Mouse (Mus musculus): ENCODE measurements around the gene Igfn1. TPM values are rescaled to one million over a fixed set of nuclear protein-coding genes. Genes with fewer than 3 reads are reported as not detected.

The Igfn1 gene
- total RNA-seq (2021) (not detected), polyA plus RNA-seq (2012; rRNA removed) (not detected in 2 replicates)
- long read RNA-seq: 0 reads

- Histone ChIP-seq H3K4me1 (ENCODE audit: control insufficient read depth, insufficient read depth, low read length) (no peaks in the 10 kb centered on the region; the same call in 1 of the 2 replicates), H3K79me2 (replicated peaks; ENCODE audit: control insufficient read depth, insufficient read depth, low read length) (no peaks in the 10 kb centered on the region), H3K27ac (no peak within 1 kb of the TSS), H3K9ac (ENCODE audit: low read depth, low read length) (no peak within 1 kb of the TSS), H3K36me3 (ENCODE audit: control insufficient read depth, insufficient read depth, low read length) (no peaks in the 10 kb centered on the region), H3K4me3 (no peak within 1 kb of the TSS), H3K27me3 (ENCODE audit: control insufficient read depth, insufficient read depth, low read length) (no peaks in the 10 kb centered on the region)
- DNase-seq: no peak
- 94% methylated on average over 3 of the region's 3 CpGs for WGBS
- no peak for TF ChIP-seq CTCF (IDR thresholded peaks at IDR 0.05)
- intact Hi-C loops (cut with DNase I): no loop called here
Observed at GRCm38 (mm10) chr1:136006292-136006748, at the start of gene Igfn1. Gene Igfn1, minus strand, starts transcription at chr1:136006342.

DNA sequence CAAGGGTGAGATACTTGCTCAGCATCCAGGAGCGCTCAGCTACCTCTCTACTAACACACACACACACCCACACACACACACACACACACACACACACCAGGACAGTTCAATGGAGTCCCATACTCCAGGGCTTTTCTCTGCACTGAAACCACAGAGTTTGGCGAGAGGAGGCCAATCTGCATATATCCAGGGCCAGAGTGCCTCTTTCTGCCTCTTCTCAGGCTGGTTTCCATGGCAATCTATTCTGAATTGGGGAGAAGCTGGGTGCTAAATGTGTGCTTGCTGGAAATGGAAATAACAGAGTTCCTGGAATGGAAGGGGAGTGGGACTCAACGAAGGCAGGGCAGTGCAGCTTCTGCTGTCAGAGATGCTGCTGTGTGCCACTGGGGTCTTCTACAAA lies 49.6 kb upstream of the Igfn1 start:
- no peak overlapping the region for H3K9ac ChIP-seq (ENCODE audit: low read depth, low read length)
- WGBS: 77% methylated on average over 3 of the region's 3 CpGs
- intact Hi-C loops (cut with DNase I): no loop called here
- TF ChIP-seq CTCF (IDR thresholded peaks at IDR 0.05): no peak
- no peak for TF ChIP-seq POLR2A (IDR thresholded peaks at IDR 0.05; ENCODE audit: insufficient read depth, low read depth, low read length)
- TF ChIP-seq EP300 (IDR thresholded peaks at IDR 0.05; ENCODE audit: insufficient read depth, low read depth, low read length): no peak
- H3K36me3 ChIP-seq (ENCODE audit: control insufficient read depth, insufficient read depth, low read length): no peaks in the 10 kb centered on the region
- H3K79me2 ChIP-seq (replicated peaks; ENCODE audit: control insufficient read depth, insufficient read depth, low read length): no peaks in the 10 kb centered on the region
- no peaks in the 10 kb centered on the region for H3K4me1 ChIP-seq (ENCODE audit: control insufficient read depth, insufficient read depth, low read length)
- H3K4me3 ChIP-seq: no peak overlapping the region
- no peak for DNase-seq
- H3K27me3 ChIP-seq (ENCODE audit: control insufficient read depth, insufficient read depth, low read length): peaks cover 4% of the 10 kb centered on the region; the same call in 1 of the 2 replicates
- H3K27ac ChIP-seq: no peak overlapping the region

DNA sequence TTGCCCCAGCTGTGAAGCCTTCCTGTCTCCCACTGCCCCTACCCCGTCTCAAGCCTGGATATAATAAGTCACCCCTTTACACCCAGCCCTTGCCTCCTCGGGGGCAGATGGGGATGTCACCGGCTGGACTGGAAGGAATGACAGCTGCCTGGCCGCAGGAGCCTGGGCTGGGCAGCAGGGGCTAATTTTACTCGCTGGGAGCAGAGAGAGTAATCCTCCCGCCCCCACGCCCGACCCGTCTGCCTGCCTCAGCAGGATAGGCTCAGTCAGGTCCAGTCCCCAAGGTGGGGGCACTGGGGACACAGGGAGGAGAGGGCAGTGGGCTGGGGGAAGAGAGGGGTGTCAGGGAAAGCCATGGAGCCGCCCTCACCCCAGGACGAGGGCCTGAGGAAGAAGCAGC lies 46.4 kb upstream of the Igfn1 start, which contains the start of gene Cacna1s:
Gene Cacna1s, plus strand, starts transcription at position 204 of the 400 bp plus-strand sequence.
- Histone ChIP-seq H3K9ac (ENCODE audit: low read depth, low read length) (no peak within 1 kb of the TSS), H3K36me3 (ENCODE audit: control insufficient read depth, insufficient read depth, low read length) (no peaks in the 10 kb centered on the region), H3K79me2 (replicated peaks; ENCODE audit: control insufficient read depth, insufficient read depth, low read length) (no peaks in the 10 kb centered on the region), H3K27ac (no peak within 1 kb of the TSS), H3K27me3 (ENCODE audit: control insufficient read depth, insufficient read depth, low read length) (peaks cover 6% of the 10 kb centered on the region), H3K4me1 (ENCODE audit: control insufficient read depth, insufficient read depth, low read length) (no peaks in the 10 kb centered on the region), H3K4me3 (no peak within 1 kb of the TSS)
- intact Hi-C loops (cut with DNase I): loop anchor here (5.0 kb wide), 2 partner anchors 160 to 405 kb away; partner anchors contain the start of gene Mroh3
- TF ChIP-seq EP300 (IDR thresholded peaks at IDR 0.05; ENCODE audit: insufficient read depth, low read depth, low read length) (no peak), POLR2A (IDR thresholded peaks at IDR 0.05; ENCODE audit: insufficient read depth, low read depth, low read length) (no peak), CTCF (IDR thresholded peaks at IDR 0.05) (no peak)
- no peak for DNase-seq
- WGBS: 45% methylated on average over 11 of the region's 11 CpGs

DNA sequence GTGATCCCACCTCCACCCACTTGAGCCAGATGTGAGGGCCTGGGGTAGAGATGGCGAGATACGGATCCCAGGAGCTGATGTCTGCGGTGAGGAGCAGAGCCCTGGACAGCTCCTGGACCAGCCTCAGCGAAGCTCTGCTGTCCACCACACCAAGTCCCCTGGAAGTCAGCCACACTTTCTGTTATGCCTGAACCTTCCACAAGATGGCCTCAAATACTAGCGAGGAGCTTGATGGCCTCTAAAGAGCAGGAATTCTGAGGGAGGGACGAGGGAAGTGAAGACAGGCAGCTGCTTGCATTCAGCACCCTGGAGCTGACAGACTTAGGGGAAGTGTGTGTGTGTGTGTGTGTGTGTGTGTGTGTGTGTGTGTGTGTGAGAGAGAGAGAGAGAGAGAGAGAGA lies 45.3 kb upstream of the Igfn1 start:
- WGBS: 2% methylated on average over 6 of the region's 6 CpGs
- peak; percentile 52 to 55 for DNase-seq
- intact Hi-C loops (cut with DNase I): loop anchor here (2.0 to 5.0 kb wide), 3 partner anchors 25 to 406 kb away; partner anchors contain the start of gene Mroh3
- H3K9ac ChIP-seq (ENCODE audit: low read depth, low read length): no peak overlapping the region
- H3K79me2 ChIP-seq (replicated peaks; ENCODE audit: control insufficient read depth, insufficient read depth, low read length): no peaks in the 10 kb centered on the region
- TF ChIP-seq POLR2A (IDR thresholded peaks at IDR 0.05; ENCODE audit: insufficient read depth, low read depth, low read length): no peak
- 0 out of 2 replicates have a peak, but pooled peaks have one; percentile 24 for TF ChIP-seq EP300 (IDR thresholded peaks at IDR 0.05; ENCODE audit: insufficient read depth, low read depth, low read length)
- TF ChIP-seq CTCF (IDR thresholded peaks at IDR 0.05): peak; percentile 72
- peaks cover 6% of the 10 kb centered on the region for H3K27me3 ChIP-seq (ENCODE audit: control insufficient read depth, insufficient read depth, low read length)
- no peaks in the 10 kb centered on the region for H3K4me1 ChIP-seq (ENCODE audit: control insufficient read depth, insufficient read depth, low read length)
- H3K4me3 ChIP-seq: no peak overlapping the region
- H3K36me3 ChIP-seq (ENCODE audit: control insufficient read depth, insufficient read depth, low read length): no peaks in the 10 kb centered on the region
- no peak overlapping the region for H3K27ac ChIP-seq

DNA sequence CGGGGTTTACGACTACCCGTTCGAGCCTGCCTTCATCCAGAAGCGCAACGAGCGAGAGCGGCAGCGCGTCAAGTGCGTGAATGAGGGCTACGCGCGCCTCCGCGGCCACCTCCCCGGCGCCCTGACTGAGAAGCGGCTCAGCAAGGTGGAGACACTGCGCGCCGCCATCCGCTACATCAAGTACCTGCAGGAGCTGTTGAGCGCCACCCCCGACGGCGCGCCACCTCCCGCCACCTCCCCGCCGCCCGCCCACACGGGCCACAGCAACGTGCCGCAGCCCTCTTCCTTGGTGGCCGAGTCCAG lies 44.8 kb upstream of the Igfn1 start:
- no peaks in the 10 kb centered on the region for H3K36me3 ChIP-seq (ENCODE audit: control insufficient read depth, insufficient read depth, low read length)
- H3K4me3 ChIP-seq: no peak overlapping the region
- no peaks in the 10 kb centered on the region for H3K79me2 ChIP-seq (replicated peaks; ENCODE audit: control insufficient read depth, insufficient read depth, low read length)
- H3K9ac ChIP-seq (ENCODE audit: low read depth, low read length): no peak overlapping the region
- WGBS: 3% methylated on average over 36 of the region's 36 CpGs
- peaks cover 6% of the 10 kb centered on the region for H3K27me3 ChIP-seq (ENCODE audit: control insufficient read depth, insufficient read depth, low read length)
- H3K4me1 ChIP-seq (ENCODE audit: control insufficient read depth, insufficient read depth, low read length): no peaks in the 10 kb centered on the region
- TF ChIP-seq POLR2A (IDR thresholded peaks at IDR 0.05; ENCODE audit: insufficient read depth, low read depth, low read length) (no peak), EP300 (IDR thresholded peaks at IDR 0.05; ENCODE audit: insufficient read depth, low read depth, low read length) (no peak), CTCF (IDR thresholded peaks at IDR 0.05) (no peak)
- intact Hi-C loops (cut with DNase I): loop anchor here (2.0 to 5.0 kb wide), 3 partner anchors 26 to 406 kb away; partner anchors contain the start of gene Mroh3
- no peak for DNase-seq
- no peak overlapping the region for H3K27ac ChIP-seq

DNA sequence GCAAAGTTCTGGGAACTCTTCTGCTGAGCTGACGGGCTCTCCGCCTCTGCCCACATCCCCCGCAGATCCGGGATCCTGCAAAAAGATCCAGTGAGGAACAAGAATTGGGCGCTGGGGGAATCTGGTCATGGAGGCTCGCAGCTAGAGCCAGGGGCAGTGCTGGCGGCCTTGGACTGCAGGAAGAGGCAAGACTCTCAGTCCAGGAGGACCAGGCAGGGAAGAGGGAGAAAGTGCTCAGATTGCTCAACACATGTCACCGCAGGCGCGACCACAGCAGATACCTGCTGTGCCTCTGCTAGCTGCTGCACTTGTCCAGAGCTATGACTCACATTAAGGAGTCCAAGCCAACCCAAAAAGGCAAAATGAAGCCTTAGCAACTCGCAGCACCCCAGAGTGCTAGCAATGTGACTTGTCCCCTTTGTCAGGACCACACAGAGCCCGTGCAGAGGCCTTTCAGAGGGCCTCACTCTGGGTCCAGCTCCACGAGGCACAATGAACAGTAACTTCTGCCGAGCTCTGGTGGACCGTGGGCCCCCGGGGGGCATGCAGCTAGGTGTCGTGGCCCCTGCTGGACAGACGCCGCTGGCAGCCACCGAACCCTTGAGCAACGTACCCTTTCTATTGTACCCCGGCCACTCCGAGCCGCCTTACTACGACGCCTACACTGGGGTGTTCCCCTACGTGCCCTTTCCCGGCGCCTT lies 44.3 kb upstream of the Igfn1 start, which contains the start of gene Ascl5:
Gene Ascl5, plus strand, starts transcription at position 493 of the 701 bp plus-strand sequence.
- TF ChIP-seq EP300 (IDR thresholded peaks at IDR 0.05; ENCODE audit: insufficient read depth, low read depth, low read length) (no peak), POLR2A (IDR thresholded peaks at IDR 0.05; ENCODE audit: insufficient read depth, low read depth, low read length) (no peak), CTCF (IDR thresholded peaks at IDR 0.05) (no peak)
- intact Hi-C loops (cut with DNase I): loop anchor here (2.0 to 5.0 kb wide), 3 partner anchors 26 to 407 kb away; partner anchors contain the start of gene Mroh3
- peak in 1 of 2 experiments; percentile 5 for DNase-seq
- WGBS: 22% methylated on average over 29 of the region's 29 CpGs
- Histone ChIP-seq H3K36me3 (ENCODE audit: control insufficient read depth, insufficient read depth, low read length) (no peaks in the 10 kb centered on the region), H3K9ac (ENCODE audit: low read depth, low read length) (no peak within 1 kb of the TSS), H3K4me3 (no peak within 1 kb of the TSS), H3K27ac (no peak within 1 kb of the TSS), H3K27me3 (ENCODE audit: control insufficient read depth, insufficient read depth, low read length) (peaks cover 6% of the 10 kb centered on the region), H3K4me1 (ENCODE audit: control insufficient read depth, insufficient read depth, low read length) (no peaks in the 10 kb centered on the region), H3K79me2 (replicated peaks; ENCODE audit: control insufficient read depth, insufficient read depth, low read length) (no peaks in the 10 kb centered on the region)
